Mouse (Mus musculus) lung, adult 2 months (tissue): ENCODE data around the gene Usp15.

ENCODE experiments used
- CTCF ChIP-seq: fragments of 200-500 bp; IDR thresholded peaks from 2 replicates; pipeline ENCODE4 v1.5.1; 2011; ENCODE audit warnings: mild to moderate bottlenecking, low read length, control low read depth; ENCODE audit not compliant: insufficient read depth
- POLR2A ChIP-seq: fragments of 200-500 bp; IDR thresholded peaks from 2 replicates; pipeline ENCODE4 v1.6.1; 2011; ENCODE audit warnings: low read depth, mild to moderate bottlenecking, control low read depth, low read length, borderline replicate concordance; ENCODE audit errors: extremely low read depth

- TF ChIP-seq CTCF: no peak
- no peak for TF ChIP-seq POLR2A
Observed at GRCm38 (mm10) chr10:123116861-123117260, 79.9 kb downstream of the Usp15 start.
